Mouse (Mus musculus) fat pad, adult 2 months (tissue): ENCODE results near the gene Sort1.

Experiments used
- DNase-seq: peaks from one replicate; pipeline ENCODE4 v3.0.0-alpha.2; 2011; ENCODE audit warnings: low read depth, low spot score; ENCODE audit errors: extremely low read depth

The Sort1 gene

GRCm38 (mm10) chr3:108327275-108327674 lies 43.4 kb downstream of the Sort1 start:
- no peak for DNase-seq

DNA sequence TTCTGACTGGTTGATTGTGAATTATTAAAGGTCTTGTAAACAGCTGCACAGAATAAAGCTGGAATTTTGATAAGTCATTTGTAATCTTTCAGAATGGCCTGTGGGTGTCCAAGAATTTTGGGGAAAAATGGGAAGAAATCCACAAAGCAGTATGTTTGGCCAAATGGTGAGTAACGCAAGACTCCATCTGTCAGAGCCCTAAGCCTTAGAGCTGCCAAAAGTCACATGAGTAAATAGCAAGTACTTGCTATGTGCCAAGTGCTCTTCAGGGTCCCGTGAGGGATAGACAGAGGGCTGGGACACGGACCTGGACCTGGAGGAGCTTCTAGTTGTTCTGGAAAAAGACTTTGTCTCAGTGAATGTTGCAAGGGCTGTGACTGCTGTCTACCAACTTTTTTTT lies 44.0 kb downstream of the Sort1 start:
- DNase-seq: no peak

GRCm38 (mm10) chr3:108328441-108328841 lies 44.6 kb downstream of the Sort1 start:
- no peak for DNase-seq

DNA sequence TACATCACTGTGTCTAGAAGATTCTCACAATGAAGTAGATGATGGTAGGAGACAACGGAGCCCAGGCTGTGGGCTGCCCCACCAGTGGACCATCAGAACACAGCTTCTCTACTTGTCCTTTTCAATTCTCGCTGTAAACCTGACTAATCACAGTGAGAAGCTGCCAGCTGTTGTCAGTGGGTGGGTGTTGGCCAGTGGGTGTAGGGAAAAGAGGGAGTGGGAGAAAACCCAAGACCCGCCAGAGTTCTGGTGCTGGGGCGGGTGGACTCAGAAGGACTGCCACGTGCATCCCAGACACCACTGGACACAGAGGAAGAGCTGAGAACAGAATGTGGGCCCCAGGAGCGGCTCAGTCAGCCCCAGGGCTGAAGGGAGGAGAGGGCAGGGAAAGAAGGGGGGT lies 46.9 kb downstream of the Sort1 start:
- DNase-seq: no peak

DNA sequence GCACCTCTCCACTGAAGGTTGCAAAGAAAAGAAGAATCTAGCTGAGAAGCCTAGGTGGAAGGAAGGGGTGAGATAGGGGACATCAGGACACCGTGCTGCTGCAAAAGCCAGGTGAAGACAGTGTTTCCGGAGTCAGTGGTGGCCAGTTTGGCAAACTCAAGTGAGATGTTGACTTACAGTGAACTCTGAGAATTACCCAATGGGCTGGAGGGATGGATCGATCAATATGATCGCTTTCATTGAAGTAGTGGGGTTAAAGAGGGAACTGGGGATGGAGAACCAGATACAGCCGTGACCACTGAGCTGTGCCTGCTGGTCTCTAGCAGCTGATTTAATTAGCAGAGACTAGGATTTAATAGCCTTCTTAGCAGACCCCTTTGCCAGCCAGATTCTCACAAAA lies 53.0 kb downstream of the Sort1 start:
- no peak for DNase-seq

DNA sequence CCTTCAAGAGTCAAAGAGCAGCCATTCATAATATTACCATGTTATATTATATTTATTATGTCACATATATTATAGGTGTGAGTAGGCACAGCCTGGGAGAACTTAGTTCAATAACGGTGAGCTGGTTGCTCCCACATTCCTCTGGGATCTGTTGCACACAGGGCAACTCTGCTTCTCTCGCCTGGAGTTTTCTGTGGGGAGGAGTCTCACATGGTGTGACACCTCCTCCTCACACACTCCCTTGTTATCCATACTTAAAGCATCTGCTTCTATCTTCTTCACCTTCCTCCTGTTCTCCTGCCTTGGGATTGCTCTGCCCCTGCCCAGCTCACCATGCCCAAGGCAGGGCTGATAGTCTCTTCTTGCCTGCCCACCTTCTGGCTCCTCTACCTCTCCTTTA lies 57.2 kb downstream of the Sort1 start:
- no peak for DNase-seq

- no peak for DNase-seq
These were observed 58.3 kb downstream of the Sort1 start for GRCm38 (mm10) chr3:108342185-108342584.

- DNase-seq: peak; percentile 31
These were observed 62.0 kb downstream of the Sort1 start for GRCm38 (mm10) chr3:108345855-108346254.

- no peak for DNase-seq
These were observed 64.5 kb downstream of the Sort1 start for GRCm38 (mm10) chr3:108348376-108348775.

- no peak for DNase-seq
These were observed 71.4 kb downstream of the Sort1 start for GRCm38 (mm10) chr3:108355245-108355644.

DNA sequence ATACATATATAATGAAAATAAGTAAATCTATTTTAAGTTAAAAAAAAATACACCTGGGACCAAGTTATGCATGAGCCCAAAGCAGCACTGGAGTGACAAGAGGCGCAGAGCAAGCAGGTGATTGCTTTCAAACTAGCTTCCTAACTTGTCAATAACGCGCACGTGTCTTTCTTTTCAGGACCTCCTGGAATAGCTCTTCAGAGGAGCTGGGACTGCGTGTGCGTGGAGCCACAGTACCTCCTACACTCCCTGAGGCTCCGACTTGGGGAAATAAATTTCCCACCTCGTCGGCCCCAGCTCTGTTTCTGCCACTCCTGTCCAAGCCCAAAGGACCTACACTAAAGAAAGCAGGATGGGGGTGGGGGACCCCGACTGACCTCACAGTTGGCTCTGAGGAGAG lies 73.2 kb downstream of the Sort1 start:
- DNase-seq: no peak

- DNase-seq: no peak
These were observed 74.6 kb downstream of the Sort1 start for GRCm38 (mm10) chr3:108358445-108358844.

GRCm38 (mm10) chr3:108360894-108361293 lies 77.0 kb downstream of the Sort1 start:
- no peak for DNase-seq

DNA sequence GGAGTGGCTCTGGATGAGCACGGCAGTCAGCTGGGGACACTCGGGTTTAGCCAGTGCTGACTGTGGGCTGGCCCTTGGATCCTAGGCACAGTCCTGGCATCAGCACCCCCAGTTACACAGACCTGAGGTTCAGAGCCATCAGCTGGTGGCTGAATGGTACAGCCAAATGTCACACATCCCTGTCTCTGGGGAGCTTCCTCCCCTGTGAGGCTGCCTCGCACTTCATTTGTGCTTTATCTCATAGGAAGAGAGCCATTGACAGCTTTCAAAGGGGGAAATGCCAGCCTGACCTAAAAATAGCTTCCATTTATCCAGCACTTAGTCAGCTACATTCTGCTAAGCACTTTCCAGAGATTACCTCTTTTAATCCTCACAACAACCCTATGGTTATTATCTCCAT lies 79.7 kb downstream of the Sort1 start:
- no peak for DNase-seq

DNA sequence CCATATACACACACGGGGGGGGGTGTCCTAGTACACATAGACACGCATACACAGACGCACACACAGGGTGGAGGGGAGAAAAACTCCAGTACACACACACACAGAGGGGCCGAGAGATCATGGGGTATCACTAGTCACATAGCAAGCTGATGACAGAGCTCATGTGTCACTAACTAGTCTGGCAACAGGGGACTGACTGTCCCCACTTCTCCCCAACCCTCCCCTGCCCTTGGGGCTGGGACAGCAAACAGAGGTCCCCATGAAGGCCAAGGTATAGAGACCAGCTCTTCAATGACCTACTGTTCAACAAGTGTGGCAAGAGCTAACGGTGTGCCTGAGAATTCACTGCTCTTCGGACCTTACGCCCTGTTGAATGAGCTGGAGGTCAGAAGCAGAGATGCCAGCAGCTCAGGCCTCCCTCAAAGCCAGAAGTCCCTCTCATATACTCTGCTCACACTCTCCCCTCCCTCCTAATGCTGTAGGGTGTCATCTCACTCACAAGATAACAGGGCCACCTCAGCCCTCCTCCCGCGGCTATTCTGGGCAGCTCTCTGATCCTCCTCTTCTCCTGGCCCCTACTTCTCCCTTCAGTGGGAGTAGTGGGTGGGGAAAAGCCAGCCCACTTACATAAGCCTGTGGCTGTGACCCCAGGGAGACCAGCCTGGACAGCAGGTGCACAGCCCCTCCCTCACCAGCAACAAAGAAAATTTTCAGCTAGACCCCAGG lies 80.6 kb downstream of the Sort1 start, which contains the start of gene Mybphl:
Gene Mybphl, plus strand, starts transcription at position 642 of the 726 bp plus-strand sequence.
- no peak for DNase-seq

GRCm38 (mm10) chr3:108367173-108367572 lies 83.3 kb downstream of the Sort1 start:
- no peak for DNase-seq

DNA sequence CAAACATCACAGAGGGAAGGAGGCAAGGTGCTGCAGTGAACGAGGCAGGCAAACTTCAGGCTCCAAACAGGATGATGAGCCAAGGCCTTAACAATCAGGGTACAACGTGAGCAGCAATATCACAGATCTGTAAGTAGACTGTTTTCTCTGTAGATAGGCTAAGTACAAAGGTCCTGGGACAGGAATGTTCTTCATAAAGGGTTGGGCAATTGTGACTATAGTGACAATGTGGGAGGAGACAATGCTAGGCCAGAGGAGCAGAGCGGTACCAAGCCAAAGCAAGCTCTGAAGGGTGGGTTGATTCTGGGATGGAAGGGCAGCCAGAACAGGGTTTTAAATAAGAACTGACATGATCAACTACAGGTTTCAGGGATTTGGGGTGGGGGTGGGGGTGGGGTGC lies 83.9 kb downstream of the Sort1 start:
- DNase-seq: no peak

- no peak for DNase-seq
These were observed 84.8 kb downstream of the Sort1 start for GRCm38 (mm10) chr3:108368721-108369120.

DNA sequence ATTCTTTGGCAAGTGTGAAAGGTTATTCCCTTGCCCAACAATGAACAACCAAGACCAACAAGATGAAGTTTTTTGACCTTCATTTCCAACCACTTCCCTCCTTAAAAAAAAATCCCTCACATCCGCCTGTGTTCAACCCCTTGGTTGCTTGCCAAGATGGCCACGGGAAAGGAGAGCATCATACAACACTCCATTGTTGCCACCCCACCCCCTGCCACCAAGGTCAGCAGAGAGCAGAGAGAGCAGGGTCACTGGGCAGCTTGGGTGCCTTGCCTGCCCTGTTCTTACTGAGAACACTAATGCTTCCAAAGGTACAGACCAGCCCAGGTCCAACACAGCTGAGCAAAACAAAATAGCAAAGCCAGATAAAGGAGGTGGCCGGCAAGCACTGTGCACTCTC lies 88.4 kb downstream of the Sort1 start:
- DNase-seq: no peak

- DNase-seq: no peak
These were observed 88.8 kb downstream of the Sort1 start for GRCm38 (mm10) chr3:108372691-108373090.

DNA sequence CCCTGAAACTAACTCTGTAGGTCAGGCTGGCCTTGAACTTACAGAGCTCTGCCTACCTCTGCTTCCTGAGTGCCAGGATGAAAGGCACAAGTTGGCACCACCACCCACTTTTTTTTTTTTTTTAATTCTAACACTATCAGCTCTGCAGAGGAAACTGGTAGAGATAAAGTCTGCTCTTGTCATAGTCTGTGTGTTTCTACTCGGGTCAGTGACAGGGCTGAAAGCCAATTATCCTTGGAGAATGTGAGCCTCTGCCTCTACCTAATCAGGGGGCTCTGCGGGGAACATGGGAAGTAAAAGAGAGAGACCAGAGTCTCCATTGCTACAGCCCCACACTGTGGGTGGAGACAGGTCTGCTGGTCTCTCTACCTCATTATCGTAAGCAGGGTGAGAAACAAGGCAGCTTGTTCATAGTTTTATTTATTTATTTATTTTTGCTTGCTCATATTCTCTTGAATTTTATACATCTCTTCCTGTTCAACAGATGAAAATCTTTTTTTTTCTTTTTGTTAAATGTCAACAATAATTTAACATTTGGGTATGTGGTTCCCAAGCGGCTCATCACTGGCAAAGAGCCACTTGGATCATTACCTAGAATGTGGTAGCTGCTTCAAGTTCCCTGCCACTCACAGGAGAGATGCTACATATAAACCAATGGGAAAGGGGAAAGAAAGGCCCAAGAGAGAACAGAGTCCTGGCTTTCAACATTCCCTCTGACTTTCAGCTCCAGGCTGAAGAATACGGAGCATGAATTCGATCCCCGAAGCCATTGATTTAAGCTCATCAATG lies 95.2 kb downstream of the Sort1 start:
- no peak for DNase-seq

GRCm38 (mm10) chr3:108380695-108381094 lies 96.8 kb downstream of the Sort1 start:
- no peak for DNase-seq
